Mouse (Mus musculus) liver, embryonic 14.5 days (tissue): ENCODE data around the gene Eif1b.

ENCODE experiments used
- CTCF ChIP-seq: IDR thresholded peaks from 2 replicates; pipeline ENCODE4 v1.5.1; 2016; ENCODE audit warnings: antibody characterized with exemption, low read depth, control low read depth
- EP300 ChIP-seq: IDR thresholded peaks from 2 replicates; pipeline ENCODE4 v1.6.1; 2016; ENCODE audit warnings: antibody characterized with exemption, low read depth

DNA sequence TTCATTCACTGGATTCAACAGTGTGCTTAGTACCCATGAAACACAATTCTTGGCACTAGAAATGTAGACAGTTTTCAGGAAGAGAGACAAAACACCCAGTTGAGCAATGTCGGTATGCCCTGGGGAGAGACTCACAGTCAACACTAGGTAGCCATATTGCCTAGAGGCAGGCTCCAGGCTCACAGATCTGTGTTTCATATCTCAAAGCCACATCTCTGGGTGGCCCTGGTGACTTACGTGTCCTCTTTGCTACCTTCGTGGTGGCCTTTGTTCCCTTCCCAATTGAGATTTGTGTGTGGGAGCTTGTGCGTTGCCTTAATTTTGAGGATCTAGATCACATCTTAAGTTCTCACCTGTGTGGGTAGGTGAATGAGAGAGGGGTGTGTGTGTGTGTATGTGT is 9.7 kb upstream of the Eif1b start:
- no peak for TF ChIP-seq CTCF
- TF ChIP-seq EP300 = no peak
